Mouse (Mus musculus) WW6 (cell line): ENCODE results near the gene Pitx2.

Experiments used
- DNase-seq: peaks from one replicate; pipeline ENCODE4 v3.0.0-alpha.2; 2013; ENCODE audit warnings: low read depth, low spot score

Gene Pitx2

DNA sequence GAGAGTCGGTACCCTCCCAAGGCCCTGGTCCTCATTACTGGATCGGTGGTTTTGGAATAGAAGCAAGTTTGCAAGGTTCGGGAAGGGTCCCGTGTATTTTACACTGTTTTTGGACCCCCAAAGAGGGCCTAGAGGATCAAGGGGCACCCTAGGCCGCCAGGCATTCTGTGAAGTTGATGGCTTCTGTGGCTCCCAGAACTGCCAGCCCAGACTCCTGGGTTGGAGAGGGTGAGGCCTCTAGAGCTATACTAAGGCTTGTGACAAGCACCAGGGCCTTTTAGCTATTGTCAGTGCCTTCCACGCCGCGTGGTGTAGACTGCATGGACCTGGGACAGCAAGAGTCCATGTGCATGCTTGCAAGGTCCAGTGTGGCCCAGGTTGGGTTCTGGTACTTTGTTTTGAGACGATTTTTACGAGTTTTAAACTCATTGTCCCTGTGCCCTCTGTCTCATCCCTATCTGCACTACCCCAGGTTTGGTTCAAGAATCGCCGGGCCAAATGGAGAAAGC, 18.2 kb downstream of the Pitx2 start:
- DNase-seq: no peak

- DNase-seq: no peak
Observed at GRCm38 (mm10) chr3:129218371-129218921, 18.8 kb downstream of the Pitx2 start.

GRCm38 (mm10) chr3:129220086-129220670, 20.5 kb downstream of the Pitx2 start:
- no peak for DNase-seq

DNA sequence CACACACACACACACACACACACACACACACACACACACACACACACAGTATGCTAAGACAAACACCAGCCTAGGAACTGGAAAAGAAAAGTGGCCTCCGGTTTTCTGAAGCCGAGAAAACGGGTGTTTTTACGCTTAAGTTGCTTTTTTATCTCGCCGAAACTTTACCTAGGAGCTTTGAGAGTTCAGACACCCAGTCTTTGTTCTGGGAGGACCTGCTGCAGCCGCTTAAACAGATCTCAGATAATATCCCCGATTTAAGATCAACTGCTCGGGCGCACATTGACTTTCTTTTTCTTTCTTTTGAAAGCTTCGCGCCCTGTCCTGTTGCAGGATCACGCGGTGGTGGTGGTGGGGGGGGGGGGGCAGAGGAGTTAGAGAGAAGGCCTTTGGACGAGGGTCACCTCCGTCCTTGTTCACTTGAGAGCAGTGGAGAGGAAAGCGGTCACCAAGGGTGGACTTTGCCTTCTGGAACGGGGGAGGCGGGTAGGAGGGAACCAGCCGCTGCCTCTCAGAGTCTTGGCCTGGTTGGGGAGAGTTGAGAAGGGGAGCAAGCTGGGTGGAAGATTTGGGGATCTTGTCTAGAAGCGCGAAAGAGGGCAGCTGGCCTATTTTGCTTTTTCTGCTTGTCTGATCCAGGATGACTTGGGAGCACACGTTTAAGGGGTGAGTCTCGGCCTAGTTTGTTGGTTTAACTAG, 21.2 kb downstream of the Pitx2 start:
- no peak for DNase-seq

GRCm38 (mm10) chr3:129221380-129222260, 21.9 kb downstream of the Pitx2 start:
- DNase-seq: no peak

GRCm38 (mm10) chr3:129222448-129223290, 23.0 kb downstream of the Pitx2 start:
- DNase-seq: no peak

DNA sequence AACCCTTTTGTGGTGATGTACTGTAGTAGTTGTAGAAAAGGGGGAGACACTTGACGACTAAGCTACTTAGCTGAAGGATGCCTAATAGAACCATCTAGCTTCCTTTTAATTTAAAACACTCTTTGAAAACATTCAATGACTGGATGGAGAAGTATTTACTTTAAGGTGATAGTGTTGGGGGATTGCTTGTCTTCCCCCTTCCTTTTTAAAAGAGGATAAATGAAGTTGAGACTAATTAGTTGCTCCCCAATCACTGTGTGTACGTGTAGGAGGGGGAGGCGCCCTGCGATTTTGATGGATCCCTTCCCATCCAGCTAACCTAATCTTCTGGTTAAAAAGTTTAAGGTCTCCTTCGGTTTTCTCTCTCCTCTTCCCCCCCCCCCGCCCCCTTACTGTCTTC, 23.7 kb downstream of the Pitx2 start:
- no peak for DNase-seq

DNA sequence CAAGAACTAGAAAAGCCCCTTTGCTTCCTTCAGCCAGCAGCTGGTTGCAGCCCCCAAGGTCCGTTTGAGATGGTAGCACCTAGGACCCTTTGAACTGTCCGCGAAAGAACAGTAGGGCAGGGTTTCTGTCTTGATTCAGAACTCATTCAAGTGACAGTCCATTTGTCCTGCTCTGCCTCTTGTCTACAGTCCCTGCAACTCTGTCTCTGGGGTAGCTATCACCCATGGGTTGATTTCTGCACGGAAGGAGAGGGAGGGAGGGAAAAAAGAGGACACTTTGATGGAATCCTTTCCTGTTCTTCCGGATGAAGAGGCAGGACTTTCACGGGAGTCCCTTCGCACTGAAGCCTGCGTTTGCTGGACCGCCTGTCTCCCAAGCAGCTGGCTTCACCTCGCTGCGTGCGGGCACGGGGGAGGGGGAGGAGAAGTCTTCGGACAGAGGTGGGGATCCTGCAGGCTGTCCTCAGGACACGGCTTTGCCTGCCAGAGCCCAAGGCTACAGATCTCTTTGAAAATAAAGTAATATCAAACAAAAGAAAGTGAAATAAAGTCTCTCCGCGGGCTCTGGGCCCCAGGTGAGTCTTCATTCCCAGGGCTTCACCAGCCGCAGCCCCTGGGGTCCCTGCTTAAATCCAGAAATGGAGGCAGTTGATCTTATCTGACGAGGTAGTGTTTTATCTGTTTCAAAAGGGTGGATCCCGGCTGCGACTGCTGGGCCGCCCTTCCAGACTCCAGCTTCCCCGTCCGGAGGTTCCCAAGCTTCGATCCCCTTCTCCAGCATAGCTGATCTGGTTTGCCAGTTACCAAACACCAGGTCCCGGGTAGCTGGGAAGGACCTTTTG, 24.5 kb downstream of the Pitx2 start:
- no peak for DNase-seq

DNA sequence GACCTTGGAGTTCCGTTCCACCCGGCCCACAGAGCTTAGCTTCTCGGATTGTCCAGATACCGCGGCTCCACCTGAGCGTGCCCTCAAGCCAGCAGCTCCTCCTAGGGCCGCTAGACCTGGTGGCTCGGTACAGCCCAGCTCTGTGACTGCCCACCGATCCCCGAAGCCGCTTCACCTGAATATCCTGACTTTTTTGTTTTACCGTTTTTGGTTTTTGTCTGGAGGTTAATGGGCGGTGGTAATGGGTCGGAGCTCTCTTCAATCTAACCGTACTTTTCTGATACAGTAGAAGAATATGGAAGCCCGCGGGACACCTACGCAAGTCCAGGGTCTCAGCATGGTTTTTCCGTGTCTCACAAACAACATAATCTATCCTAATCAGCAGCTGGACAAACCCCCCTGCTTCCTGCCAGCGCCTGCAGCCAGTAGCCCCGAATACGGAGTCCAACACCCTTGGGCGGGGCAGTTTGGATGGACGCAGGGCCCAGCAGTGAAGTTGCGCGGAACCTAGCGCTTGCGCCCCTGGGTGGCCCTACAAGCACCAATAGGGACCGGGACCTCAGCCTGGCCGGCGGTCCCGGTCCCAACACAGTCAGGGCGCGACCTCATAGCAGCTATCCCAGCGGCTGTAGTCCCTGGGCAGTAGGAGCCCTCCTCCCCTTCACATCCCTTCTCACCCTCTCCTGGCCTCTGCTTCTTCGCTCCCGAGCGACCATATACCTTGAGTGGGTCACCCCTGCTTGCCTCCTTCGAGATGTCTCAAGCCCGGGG, 25.3 kb downstream of the Pitx2 start:
- no peak for DNase-seq

GRCm38 (mm10) chr3:129225577-129226289, 26.1 kb downstream of the Pitx2 start:
- no peak for DNase-seq

GRCm38 (mm10) chr3:129226681-129227080, 27.0 kb downstream of the Pitx2 start:
- DNase-seq: no peak

GRCm38 (mm10) chr3:129227331-129227730, 27.7 kb downstream of the Pitx2 start:
- DNase-seq: no peak

DNA sequence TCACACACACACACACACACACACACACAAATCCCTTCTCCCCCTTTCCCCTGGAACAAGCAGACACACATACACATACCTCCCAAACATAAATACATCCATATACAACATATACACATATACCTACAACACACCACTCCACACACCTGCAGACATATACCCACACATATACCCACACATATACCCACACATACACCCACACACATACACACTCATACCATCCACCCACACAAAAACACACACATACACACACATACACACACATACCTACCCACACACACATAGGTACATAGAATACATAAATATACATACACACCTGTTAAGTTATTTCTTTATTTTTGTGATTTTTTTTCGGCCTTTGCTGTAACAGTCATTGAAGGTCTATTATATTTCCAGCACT, 38.3 kb downstream of the Pitx2 start:
- no peak for DNase-seq

DNA sequence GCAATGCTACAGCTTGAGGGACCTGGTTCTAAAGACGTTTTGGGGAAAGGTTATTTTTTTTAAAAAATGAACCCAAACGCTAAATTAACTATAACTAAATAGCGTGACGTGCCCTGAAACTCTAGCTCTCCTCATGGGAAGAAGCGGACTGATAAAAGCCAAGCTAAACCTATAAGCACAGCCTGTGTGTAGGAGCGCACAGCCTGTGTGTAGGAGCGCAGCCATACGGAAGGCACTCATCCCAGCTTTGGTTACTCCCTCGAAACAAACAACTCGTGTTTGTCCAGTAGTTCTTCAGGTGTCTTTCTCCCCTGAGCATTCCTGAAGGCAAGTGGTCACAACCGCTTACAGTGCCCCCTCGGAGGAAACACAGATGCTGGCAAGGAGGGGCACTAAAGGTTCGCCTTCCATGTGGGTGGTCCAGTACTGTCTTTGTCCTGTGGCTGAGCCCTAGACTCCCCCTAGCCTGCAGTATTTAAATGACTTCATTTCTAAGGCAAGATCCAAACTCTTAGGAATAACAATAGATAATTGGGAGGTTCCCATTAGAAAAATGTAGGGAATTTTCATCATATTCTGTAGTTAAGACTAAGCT, 39.1 kb downstream of the Pitx2 start:
- no peak for DNase-seq

- DNase-seq: no peak
Observed at GRCm38 (mm10) chr3:129250997-129251396, 51.3 kb downstream of the Pitx2 start.

DNA sequence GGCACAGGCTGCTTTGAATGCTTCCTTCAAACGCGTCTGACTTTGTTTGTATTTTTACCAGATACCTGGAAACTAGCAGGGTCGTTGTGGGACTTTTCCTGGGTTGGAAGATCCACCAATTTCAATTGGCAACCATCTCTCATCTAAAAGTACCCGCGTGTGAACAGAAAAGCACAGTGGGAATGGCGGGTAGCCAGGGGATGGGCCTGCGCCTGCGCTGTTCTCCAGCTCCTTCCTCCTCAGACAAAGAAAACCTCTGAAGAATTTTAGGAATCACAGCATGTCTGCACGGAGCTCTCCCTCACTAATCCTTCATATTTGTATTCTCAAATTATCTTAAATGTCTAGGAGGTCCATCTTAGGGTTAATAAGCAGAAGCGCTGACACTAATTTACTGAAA, 54.6 kb downstream of the Pitx2 start:
- no peak for DNase-seq

DNA sequence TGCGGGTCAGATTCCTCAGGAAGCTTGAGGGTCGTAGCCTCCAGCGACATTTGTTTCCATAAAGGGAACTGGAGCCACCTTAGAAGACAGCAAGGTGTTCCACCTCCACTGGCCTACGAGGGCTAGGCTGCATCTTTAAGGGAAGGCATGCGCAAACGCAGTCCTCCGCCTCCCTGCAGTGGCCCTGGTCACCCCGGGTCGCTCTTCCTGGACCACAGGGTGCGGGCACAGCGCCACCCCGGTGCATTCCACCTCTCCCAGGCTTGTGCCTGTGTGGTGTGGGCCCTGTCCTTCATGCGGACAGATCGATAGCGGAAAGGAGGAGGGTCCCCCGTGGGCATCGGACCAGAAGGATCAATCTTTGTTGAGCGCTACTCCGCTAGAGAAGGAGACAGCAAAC, 56.6 kb downstream of the Pitx2 start:
- no peak for DNase-seq

GRCm38 (mm10) chr3:129256766-129257165, 57.1 kb downstream of the Pitx2 start:
- no peak for DNase-seq
